Mouse (Mus musculus) thymus, adult 2 months (tissue): Measurements from ENCODE around the gene Actn3. TPM values are rescaled to one million over a fixed set of nuclear protein-coding genes. Genes with fewer than 3 reads are reported as not detected.
A peak's percentile ranks its signal among the peaks of the same experiment; 100 is the strongest.
"Not testable (repeated sequence)": the region's sequence is repeated elsewhere in the genome, so short reads cannot be mapped to it uniquely, and the experiment has no call there.

Source experiments
- DNase-seq: peaks from one replicate; pipeline ENCODE4 v3.0.0; 2021
- H3K27ac ChIP-seq: fragments of 200-500 bp; 2 replicates; pipeline ENCODE4 v1.5.1; 2012; ENCODE audit warnings: low read length, control low read depth; ENCODE audit not compliant: control insufficient read depth, insufficient read depth
- H3K27me3 ChIP-seq: fragments of 200-500 bp; 2 replicates; pipeline ENCODE4 v1.6.1; 2012; ENCODE audit warnings: mild to moderate bottlenecking, low read length, moderate library complexity, mixed read lengths; ENCODE audit not compliant: control insufficient read depth, insufficient read depth
- H3K36me3 ChIP-seq: fragments of 200-500 bp; 2 replicates; pipeline ENCODE4 v1.6.1; 2012; ENCODE audit warnings: mild to moderate bottlenecking, low read length, moderate library complexity; ENCODE audit not compliant: control insufficient read depth, insufficient read depth
- H3K4me1 ChIP-seq: fragments of 200-500 bp; replicated peaks from 2 replicates; pipeline ENCODE4 v1.6.1; 2012; ENCODE audit warnings: low read length; ENCODE audit not compliant: control insufficient read depth, insufficient read depth
- H3K4me3 ChIP-seq: fragments of 200-500 bp; 2 replicates; pipeline ENCODE4 v1.5.1; 2012; ENCODE audit warnings: mild to moderate bottlenecking, low read length, control low read depth, moderate library complexity; ENCODE audit not compliant: control insufficient read depth, insufficient read depth
- CTCF ChIP-seq: fragments of 200-500 bp; IDR thresholded peaks from 2 replicates; pipeline ENCODE4 v1.5.1; 2012; ENCODE audit warnings: mild to moderate bottlenecking, control low read depth, low read length, moderate library complexity, borderline replicate concordance; ENCODE audit not compliant: control insufficient read depth, poor library complexity, insufficient read depth; ENCODE audit errors: extremely low read depth
- POLR2A ChIP-seq: fragments of 200-500 bp; IDR thresholded peaks from 2 replicates; pipeline ENCODE4 v1.6.1; 2012; ENCODE audit warnings: mild to moderate bottlenecking, low read length, control low read depth, moderate library complexity; ENCODE audit not compliant: control insufficient read depth, poor library complexity, insufficient read depth; ENCODE audit errors: extremely low read depth
- WGBS: fragments of 180-500 bp; shearing (Covaris S2); methylation state at CpG from one replicate; pipeline ENCODE4 v1.1.7; 2018; 5-methylcytosine and 5-hydroxymethylcytosine counted together
- polyA plus RNA-seq: library from polyadenylated mRNA; depleted of rRNA; stranded (reverse); fragments of >200 nt; gene quantifications from 2 replicates; pipeline ENCODE4 v1.2.3, GENCODE M21; 2012; rRNA removed

Actn3 gene
- polyA plus RNA-seq, 1 experiment, result 11.8 TPM

GRCm38 (mm10) chr19:4820678-4821303 is 56.9 kb downstream of the Actn3 start:
- Histone ChIP-seq H3K27me3 (no peaks in the 10 kb centered on the region), H3K27ac (no peak overlapping the region), H3K36me3 (no peaks in the 10 kb centered on the region), H3K4me3 (no peak overlapping the region), H3K4me1 (no peaks in the 10 kb centered on the region)
- WGBS, result 93% methylated on average over 5 of the region's 5 CpGs
- DNase-seq, result no peak
- no peak for TF ChIP-seq CTCF
- no peak for TF ChIP-seq POLR2A

GRCm38 (mm10) chr19:4817182-4817835 is 60.4 kb downstream of the Actn3 start:
- Histone ChIP-seq H3K27ac (no peak overlapping the region), H3K27me3 (no peaks in the 10 kb centered on the region), H3K36me3 (no peaks in the 10 kb centered on the region), H3K4me1 (no peaks in the 10 kb centered on the region; the same call in 1 of the 2 replicates), H3K4me3 (no peak overlapping the region)
- DNase-seq, result no peak
- TF ChIP-seq POLR2A, result no peak
- TF ChIP-seq CTCF, result no peak
- 94% methylated on average over 1 of the region's 1 CpGs for WGBS

- WGBS, result 93% methylated on average over 6 of the region's 6 CpGs
Measured at GRCm38 (mm10) chr19:4813015-4813414, 64.7 kb downstream of the Actn3 start.

DNA sequence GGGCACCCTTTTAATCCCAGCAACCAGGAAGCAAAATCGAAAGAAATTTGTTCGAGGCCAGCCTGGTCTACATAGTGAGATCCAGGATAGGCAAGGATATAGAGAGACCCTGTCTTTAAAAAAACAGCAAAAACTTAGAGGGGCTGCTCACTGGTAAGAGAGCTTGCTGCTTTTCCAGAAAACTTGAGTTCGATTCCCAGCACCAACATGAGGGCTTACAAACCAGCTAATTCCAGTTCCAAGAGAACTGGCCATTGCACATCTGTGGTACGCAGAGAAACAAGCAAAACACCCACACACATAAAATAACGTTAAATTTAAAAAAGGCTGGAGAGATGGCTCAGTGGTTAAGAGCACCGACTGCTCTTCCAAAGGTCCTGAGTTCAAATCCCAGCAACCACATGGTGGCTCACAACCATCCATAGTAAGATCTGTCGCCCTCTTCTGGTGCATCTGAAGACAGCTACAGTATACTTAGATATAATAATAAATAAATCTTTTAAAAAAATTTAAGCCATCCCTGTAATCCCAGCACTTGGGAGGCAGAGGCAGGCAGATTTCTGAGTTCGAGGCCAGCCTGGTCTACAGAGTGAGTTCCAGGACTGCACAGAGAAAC is 65.3 kb downstream of the Actn3 start:
- peak; percentile 16 for DNase-seq
- WGBS, result 78% methylated on average over 8 of the region's 8 CpGs
- not testable (repeated sequence) for H3K27ac ChIP-seq, H3K4me3 ChIP-seq, H3K36me3 ChIP-seq, H3K4me1 ChIP-seq, H3K27me3 ChIP-seq

More at GRCm38 (mm10) chr19:4813015-4813414, 64.7 kb downstream of the Actn3 start:
- no peak overlapping the region for H3K4me3 ChIP-seq
- H3K36me3 ChIP-seq, result no peaks in the 10 kb centered on the region
- TF ChIP-seq CTCF (no peak), POLR2A (no peak)
- no peak overlapping the region for H3K27ac ChIP-seq
- H3K27me3 ChIP-seq, result no peaks in the 10 kb centered on the region
- peak; percentile 25 for DNase-seq
- peaks cover 3% of the 10 kb centered on the region for H3K4me1 ChIP-seq

DNA sequence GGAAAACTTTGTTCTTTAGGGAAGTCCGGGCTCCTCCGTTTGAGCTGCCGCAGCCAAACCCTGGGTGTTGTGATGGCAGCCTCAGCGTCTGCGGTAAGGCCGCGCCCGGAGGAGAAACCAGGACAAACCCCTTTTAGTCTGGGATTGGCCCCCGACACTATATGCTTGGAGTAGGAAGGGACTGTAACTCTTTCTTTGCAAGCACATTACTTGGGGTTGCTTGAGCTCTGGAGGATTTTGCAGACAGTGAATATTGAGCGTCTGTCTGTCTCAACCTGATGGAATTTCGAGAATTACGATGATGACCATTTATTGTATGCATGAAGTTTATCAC is 65.8 kb downstream of the Actn3 start:
- TF ChIP-seq POLR2A (no peak), CTCF (no peak)
- Histone ChIP-seq H3K4me1 (peaks cover 3% of the 10 kb centered on the region), H3K4me3 (peak overlapping the region; percentile 65), H3K36me3 (no peaks in the 10 kb centered on the region), H3K27me3 (no peaks in the 10 kb centered on the region), H3K27ac (peak overlapping the region; percentile 60)
- no peak for DNase-seq
- 2% methylated on average over 12 of the region's 12 CpGs for WGBS

Other genes starting within 250 kb of the Actn3 start
- 0.04 and 1.1 TPM in 2 replicates for gene Gm960, start 179.2 kb downstream of the Actn3 start, polyA plus RNA-seq
- 0.23 and 0.26 TPM in 2 replicates for gene Sptbn2, start 166.7 kb downstream of the Actn3 start, polyA plus RNA-seq
- gene Rbm4b, start 121.4 kb downstream of the Actn3 start, polyA plus RNA-seq, result 20.0 and 20.2 TPM in 2 replicates
- gene Rbm4, start 84.0 kb downstream of the Actn3 start, polyA plus RNA-seq, result 113 and 130 TPM in 2 replicates
- 30.1 and 56.3 TPM in 2 replicates for gene Gm21992, start 66.3 kb downstream of the Actn3 start, polyA plus RNA-seq
- gene Rbm14, start 66.3 kb downstream of the Actn3 start, polyA plus RNA-seq, result 158 and 205 TPM in 2 replicates
- 35.8 and 45.8 TPM in 2 replicates for gene Ccs, start 38.6 kb downstream of the Actn3 start, polyA plus RNA-seq
- 0.19 and 0.24 TPM in 2 replicates for gene Ccdc87, start 38.5 kb downstream of the Actn3 start, polyA plus RNA-seq
- 27.0 and 31.9 TPM in 2 replicates for gene Ctsf, start 22.8 kb downstream of the Actn3 start, polyA plus RNA-seq
- gene Zdhhc24, start 759 bp upstream of the Actn3 start, polyA plus RNA-seq, result 53.0 and 53.5 TPM in 2 replicates
- 2.8 and 4.7 TPM in 2 replicates for gene Bbs1, start 28.7 kb upstream of the Actn3 start, polyA plus RNA-seq
- gene Dpp3, start 50.4 kb upstream of the Actn3 start, polyA plus RNA-seq, result 153 and 175 TPM in 2 replicates
- gene Peli3, start 65.2 kb upstream of the Actn3 start, polyA plus RNA-seq, result 2.1 and 2.3 TPM in 2 replicates
- 25.8 and 27.3 TPM in 2 replicates for gene Mrpl11, start 84.2 kb upstream of the Actn3 start, polyA plus RNA-seq
- 0.57 and 0.59 TPM in 2 replicates for gene Npas4, start 112.4 kb upstream of the Actn3 start, polyA plus RNA-seq
- 12.7 and 14.6 TPM in 2 replicates for gene Slc29a2, start 146.0 kb upstream of the Actn3 start, polyA plus RNA-seq
- 23.8 and 25.1 TPM in 2 replicates for gene B4gat1, start 160.9 kb upstream of the Actn3 start, polyA plus RNA-seq
- gene AC124502.3, start 161.0 kb upstream of the Actn3 start, polyA plus RNA-seq, result 1.1 and 1.4 TPM in 2 replicates
- 54.2 and 61.4 TPM in 2 replicates for gene Brms1, start 163.4 kb upstream of the Actn3 start, polyA plus RNA-seq
- 7.1 and 8.8 TPM in 2 replicates for gene Rin1, start 172.6 kb upstream of the Actn3 start, polyA plus RNA-seq
- gene Cd248, start 190.2 kb upstream of the Actn3 start, polyA plus RNA-seq, result 5.9 and 7.7 TPM in 2 replicates
- 1.7 and 3.5 TPM in 2 replicates for gene Tmem151a, start 207.6 kb upstream of the Actn3 start, polyA plus RNA-seq
- 121 and 137 TPM in 2 replicates for gene Yif1a, start 210.6 kb upstream of the Actn3 start, polyA plus RNA-seq
- 3.7 and 4.9 TPM in 2 replicates for gene Cnih2, start 220.6 kb upstream of the Actn3 start, polyA plus RNA-seq
- gene Rab1b, start 229.2 kb upstream of the Actn3 start, polyA plus RNA-seq, result 296 and 317 TPM in 2 replicates
- 48.0 and 54.9 TPM in 2 replicates for gene Klc2, start 240.7 kb upstream of the Actn3 start, polyA plus RNA-seq